Mouse (Mus musculus) v-Abl transformed pro-B cells (cell line): ENCODE measurements around the gene Izumo4.

Experiments
- in situ Hi-C, 2 experiments: fragments of 400-800 bp; cut with MboI; formaldehyde crosslinking; loops; one replicate each; pipeline ENCODE4 v1.15.1; 2025; ENCODE audit not compliant: unreplicated experiment in 2 of 2

Gene Izumo4

DNA sequence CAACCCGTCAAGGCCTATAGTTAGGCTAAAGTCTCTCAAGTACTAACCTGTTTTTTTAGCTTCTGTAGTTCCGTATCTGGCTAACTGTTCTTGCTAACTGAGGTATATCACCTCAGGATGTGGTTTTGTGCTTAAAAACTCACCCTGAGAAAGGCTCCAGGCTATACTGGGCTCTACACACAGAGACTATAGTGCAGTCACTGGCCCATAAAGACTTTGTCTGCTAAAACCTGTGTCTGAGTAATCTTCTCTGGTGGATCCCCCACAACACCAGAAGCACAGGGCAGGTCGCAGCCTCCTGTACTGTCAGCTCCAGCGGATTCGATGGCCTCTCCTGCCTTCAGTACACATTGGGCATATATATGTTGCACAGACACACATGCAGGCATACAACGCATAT, 20.0 kb upstream of the Izumo4 start:
- in situ Hi-C loops, result loop anchor here (5.0 to 25.0 kb wide), 4 partner anchors 105 to 520 kb away; partner anchors contain the start of genes Tcf3 (in 2 of the 2), 1600002K03Rik (in 1 of the 2), Cirbp (in 1 of the 2) and Klf16 (in 1 of the 2)

DNA sequence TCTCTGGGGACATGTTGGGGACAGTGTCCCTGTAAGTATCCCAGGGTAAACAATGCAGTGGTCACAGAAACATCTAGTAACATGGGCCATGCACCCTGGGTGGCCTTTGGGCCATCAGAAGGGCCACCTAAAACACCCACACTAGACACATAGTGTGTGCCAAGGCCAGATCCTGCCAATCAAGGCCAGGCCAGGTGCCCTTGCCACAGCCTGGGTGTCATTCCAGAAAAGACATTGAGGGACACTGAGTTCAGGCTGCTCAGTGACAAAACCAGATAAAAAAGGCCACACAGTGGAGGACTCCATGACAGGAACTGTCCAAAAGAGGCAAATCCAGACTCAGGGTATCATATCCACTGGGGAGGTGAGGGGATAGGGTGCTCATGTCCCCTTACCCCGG, 18.3 kb upstream of the Izumo4 start:
- in situ Hi-C loops, result loop anchor here (5.0 to 25.0 kb wide), 4 partner anchors 106 to 521 kb away; partner anchors contain the start of genes Tcf3 (in 2 of the 2), 1600002K03Rik (in 1 of the 2), Cirbp (in 1 of the 2) and Klf16 (in 1 of the 2)

DNA sequence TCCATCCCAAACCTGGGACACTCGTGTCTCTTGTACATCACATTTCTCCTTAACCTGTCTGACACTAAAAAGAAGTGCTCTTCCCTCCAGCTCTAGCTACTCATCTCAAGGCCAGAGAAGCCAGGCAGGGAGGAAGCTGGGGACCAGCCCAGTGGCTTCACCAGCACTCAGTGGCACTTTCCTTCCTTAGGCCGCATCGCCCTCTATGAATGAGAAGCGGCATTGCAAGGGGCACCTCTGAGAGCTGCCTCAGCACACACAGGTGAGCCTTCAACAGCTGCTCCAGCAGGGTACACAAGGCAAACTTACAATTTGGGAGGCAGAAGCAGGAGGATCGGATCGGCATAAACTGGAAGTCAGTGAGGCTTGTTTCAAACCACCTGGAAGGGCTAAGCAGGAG, 17.8 kb upstream of the Izumo4 start:
- in situ Hi-C loops, result loop anchor here (5.0 to 25.0 kb wide), 4 partner anchors 107 to 522 kb away; partner anchors contain the start of genes Tcf3 (in 2 of the 2), 1600002K03Rik (in 1 of the 2), Cirbp (in 1 of the 2) and Klf16 (in 1 of the 2)

DNA sequence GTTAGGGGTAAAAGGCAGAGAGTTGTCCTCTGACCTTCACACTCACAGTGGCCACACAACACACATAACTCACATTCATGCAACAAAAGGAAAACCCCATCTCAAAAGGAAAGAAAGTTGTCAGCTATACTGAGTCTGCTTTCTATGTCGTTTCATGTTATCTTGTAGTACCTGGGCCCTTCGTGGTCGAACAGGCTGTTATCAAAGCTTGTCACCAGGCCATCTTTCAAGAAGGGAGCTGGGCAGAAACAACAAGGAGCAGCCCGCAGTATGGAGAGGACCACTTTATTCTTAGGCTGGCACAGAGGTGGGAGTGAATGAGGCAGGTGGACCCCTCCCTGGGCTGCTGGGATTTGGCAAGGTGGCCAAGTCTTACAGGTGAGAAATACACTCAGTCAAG, 17.0 kb upstream of the Izumo4 start:
- in situ Hi-C loops, result loop anchor here (5.0 to 25.0 kb wide), 5 partner anchors 73 to 523 kb away; partner anchors contain the start of genes Klf16 (in 2 of the 2), Tcf3 (in 2 of the 2), 1600002K03Rik (in 1 of the 2) and Cirbp (in 1 of the 2)

DNA sequence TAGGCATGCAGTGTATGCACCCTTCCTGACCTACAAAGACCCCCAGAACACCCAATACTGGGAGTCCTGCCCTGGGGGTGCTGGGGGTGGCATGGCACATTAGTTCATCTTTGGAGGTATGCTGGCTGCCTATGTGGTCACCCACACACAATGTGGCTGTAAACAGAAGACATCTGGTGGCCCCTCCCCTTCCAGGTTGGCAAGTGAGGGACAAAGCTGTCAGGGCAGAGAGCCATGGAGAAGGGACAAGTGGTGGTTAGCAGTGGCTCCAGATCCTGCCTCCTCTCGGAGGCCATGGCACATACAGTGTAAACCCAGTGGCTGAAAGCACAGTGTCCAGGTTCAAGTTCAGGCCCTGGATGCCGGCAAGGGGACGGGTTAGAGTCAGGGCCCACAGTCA, 15.4 kb upstream of the Izumo4 start:
- in situ Hi-C loops, result loop anchor here (5.0 to 25.0 kb wide), 5 partner anchors 74 to 524 kb away; partner anchors contain the start of genes Tcf3 (in 2 of the 2), 1600002K03Rik (in 1 of the 2), Cirbp (in 1 of the 2) and Klf16 (in 1 of the 2)

DNA sequence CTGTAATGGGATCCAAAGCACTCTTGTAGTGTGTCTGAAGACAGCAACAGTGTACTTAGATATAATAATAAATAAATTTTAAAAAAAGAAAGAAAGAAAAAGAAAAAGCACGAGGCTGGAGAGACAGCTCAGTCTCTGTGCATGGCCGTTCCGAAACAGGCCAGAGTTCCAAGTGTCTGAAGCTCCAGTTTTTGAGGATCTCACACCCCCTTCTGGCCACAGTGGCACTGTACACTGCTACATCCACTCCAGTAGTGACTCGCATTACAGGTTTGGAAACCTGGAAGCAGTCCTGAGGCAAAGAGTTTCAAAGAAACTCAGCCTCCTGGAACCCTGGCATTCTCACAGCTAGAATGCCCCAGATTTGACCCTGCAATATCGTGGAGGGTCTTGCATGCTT, 14.1 kb upstream of the Izumo4 start:
- in situ Hi-C loops, result loop anchor here (5.0 to 25.0 kb wide), 5 partner anchors 76 to 526 kb away; partner anchors contain the start of genes Tcf3 (in 2 of the 2), 1600002K03Rik (in 1 of the 2), Cirbp (in 1 of the 2) and Klf16 (in 1 of the 2)

DNA sequence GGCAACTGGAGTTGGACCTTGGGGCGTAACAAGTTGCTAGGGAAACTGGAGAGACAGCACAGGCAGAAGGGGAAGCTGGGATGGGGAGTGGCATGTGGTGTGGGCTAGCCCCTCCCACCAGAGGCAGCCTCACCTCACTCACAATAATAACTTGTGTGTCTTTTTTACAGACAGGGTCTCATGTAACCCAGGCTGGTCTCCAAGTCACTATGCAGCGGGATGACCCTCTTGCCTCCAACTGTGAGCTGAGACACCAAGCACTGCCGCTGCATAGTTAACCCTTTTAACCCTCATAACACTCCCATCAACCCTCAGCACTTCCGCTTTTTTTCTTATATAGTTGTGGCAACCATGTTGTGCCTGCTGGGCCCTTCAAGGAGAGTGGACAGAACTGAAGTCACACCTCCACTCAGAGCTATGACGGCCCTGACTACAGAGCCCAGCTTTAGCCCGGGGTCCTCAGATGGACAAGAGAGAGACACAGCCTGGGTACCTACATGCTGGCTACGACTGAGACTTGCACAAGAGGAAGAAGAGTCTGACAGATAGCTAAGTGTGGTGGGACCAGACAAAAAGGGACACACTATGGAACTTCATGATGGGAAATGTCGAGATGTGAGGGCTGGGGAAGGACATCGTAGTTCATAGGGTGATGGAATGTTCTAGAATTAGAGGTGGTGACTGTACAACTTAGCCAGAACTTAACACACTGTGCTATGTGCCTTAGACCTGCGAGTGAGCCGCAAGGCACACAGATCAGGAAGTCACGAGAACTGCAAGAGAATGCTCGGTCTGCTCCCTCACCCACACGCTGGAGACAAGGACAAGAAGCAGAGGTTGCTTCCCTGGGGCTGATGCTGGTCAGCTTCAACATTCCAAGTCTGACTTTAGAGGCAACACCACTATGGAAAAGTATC, 9.5 kb upstream of the Izumo4 start:
- in situ Hi-C loops, result loop anchor here (5.0 to 25.0 kb wide), 3 partner anchors 35 to 530 kb away; partner anchors contain the start of genes 1600002K03Rik (in 1 of the 2), Btbd2 (in 1 of the 2), Cirbp (in 1 of the 2) and Tcf3 (in 1 of the 2)

DNA sequence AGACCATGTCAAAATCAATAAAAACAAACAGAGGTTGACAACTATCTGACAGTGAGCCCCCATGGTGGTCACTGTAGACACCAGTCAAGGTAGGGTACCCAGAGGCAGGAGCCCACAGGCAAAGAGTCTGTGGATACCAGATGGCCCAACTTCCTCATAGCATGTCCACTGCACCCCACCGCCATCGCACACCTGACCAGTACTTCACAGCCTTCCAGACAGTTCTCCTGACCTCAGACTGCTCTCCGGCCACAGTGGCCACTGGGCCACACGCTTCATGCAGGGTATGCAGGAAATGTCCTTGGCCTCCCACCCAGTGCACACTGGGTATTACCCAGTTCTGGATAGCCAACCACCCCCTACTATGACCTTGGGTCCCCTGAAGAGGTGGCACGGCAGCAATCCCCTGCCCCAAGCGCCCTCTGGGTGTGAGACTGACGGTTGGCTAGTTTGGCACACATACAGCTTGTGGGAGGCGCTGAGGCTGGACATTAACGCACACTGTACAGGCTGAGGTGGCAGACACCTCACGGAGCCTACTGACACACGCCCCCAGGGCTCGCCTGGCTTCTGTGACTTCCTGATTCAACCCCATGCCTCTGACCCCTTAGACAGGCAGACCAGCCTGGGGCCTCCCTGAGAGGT, 8.5 kb upstream of the Izumo4 start:
- in situ Hi-C loops, result loop anchor here (5.0 to 25.0 kb wide), 3 partner anchors 36 to 531 kb away; partner anchors contain the start of genes 1600002K03Rik (in 1 of the 2), Btbd2 (in 1 of the 2), Cirbp (in 1 of the 2) and Tcf3 (in 1 of the 2)

DNA sequence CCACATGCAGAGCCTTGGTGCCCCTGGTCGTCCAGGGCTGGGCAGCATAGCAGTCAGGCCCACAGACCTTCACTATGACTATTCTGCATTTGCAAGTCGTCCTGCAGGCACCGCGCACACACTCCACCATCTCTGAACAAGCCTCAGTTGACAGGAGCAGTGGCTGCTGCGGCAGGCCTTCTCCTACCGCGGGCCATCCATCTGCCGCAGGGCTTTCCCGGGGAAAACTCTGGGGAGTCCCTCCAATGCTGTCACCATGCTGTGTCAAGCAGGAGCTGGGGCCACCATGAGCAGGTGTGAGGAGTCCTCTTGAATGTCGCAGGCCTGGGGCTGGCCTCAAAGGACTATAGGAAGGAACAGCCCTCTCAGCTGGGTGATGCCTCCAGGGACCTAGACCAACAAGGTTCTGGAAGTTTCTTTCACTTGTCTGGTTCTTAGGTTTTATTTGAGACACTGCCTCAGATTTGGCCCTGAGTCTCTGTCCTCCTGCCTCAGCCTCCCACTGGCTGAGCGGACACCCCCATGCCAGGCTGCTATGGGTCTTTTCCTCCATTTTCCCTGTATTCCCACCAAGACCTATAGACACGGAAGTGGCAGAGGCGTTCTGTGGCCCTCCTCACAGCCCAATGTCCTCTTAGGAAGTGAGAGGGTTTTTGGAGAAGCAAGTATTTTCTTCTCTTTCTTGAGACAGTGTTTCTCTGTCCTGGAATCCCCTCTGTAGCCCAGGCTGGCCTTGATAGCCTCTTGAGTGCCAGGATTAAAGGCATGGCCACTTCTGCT, 7.6 kb upstream of the Izumo4 start:
- in situ Hi-C loops, result loop anchor here (5.0 to 25.0 kb wide), 3 partner anchors 37 to 532 kb away; partner anchors contain the start of genes 1600002K03Rik (in 1 of the 2), Btbd2 (in 1 of the 2), Cirbp (in 1 of the 2) and Tcf3 (in 1 of the 2)

DNA sequence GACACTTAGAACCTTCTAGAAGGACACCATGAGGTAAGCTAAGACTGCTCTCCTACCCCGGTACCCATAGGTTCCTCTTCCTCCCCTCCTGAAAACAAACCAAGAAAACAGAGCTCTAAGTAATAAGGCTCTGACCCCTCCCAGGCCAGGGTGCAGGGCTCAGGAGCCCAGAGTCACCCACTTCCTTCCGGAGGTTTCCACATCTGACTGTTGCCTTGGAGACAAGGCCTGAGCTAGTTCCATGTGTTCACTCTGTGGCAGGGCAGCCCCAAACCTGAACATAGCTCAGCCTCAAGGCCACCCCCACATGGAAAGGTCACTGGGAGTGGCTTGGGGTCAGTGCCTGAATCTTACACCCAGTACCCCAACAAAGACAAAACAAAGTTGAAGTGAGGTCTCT, 6.8 kb upstream of the Izumo4 start:
- in situ Hi-C loops, result loop anchor here (25.0 kb wide), 2 partner anchors 258 to 533 kb away; partner anchors contain the start of genes 1600002K03Rik (in 1 of the 2), Cirbp (in 1 of the 2) and Tcf3 (in 1 of the 2)

DNA sequence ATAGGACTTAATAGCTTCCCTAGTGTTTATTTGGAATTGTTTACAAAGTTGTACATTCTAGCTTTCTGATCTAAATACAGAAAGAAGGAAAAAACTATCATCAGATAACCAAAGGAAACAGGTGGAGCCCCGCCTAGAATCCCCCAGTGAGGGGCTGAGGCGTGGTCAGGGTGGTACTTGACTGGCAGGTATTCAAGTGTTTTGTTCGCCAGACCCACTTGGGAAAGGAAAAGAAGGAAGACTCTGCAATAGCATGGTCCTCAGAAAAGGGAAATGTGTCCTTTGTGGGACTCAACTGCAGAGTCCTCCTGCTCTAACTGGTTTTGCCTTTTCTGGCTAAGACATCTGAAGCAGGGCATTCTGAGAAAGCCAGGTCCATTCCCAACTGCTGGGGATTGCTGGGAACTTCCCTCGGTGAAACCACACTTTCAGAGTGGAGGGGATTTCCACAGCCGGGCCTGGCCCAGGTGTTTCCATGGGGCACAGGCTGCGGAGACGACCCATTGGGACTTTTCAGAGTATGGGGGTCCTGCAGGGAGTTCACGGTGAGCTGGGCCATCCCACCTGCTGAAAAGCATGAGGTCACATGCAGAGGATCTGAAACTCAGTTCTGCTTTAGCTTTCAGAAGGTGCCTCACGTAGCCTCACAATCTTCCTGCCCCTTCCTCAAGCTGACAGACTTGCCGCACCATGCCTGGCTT, 6.0 kb upstream of the Izumo4 start:
- in situ Hi-C loops, result loop anchor here (25.0 kb wide), 2 partner anchors 259 to 534 kb away; partner anchors contain the start of genes 1600002K03Rik (in 1 of the 2), Cirbp (in 1 of the 2) and Tcf3 (in 1 of the 2)

DNA sequence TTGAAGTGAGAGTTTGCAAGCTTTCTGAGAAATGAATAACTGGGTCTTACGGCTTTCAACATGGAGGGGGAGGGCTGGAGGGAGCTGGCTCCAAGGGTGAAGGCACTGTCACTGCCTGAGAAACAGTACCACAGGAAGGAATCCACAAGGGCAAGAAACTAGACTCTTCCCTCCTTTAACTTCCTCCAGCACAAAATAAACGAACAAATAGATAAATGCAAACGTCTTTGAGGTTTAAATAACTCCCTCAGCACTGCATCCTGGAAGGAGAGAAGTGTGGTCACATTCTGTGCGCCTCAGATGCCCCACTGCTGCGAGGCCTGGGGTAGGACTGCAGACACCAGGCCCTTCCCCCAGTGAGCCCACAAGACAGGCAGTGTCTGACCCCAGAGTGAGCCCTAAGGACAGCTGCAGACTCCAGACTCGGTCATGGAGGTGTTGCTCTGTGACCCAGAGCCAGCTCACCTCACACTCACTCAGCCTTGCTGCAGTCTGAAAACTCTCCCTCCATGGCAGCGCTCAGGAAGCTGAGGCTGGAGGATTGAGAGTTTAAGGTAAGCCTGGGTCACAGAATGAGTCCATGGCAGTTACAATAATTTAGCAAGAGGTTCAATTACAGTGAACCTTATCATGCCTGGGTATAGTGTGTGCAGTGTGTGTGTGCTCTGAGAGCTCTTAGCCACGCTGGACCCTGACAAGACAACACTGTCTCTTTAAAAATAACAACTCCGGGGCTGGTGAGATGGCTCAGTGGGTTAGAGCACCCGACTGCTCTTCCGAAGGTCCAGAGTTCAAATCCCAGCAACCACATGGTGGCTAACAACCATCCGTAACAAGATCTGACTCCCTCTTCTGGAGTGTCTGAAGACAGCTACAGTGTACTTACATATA, 5.2 kb upstream of the Izumo4 start:
- in situ Hi-C loops, result loop anchor here (25.0 kb wide), 2 partner anchors 259 to 534 kb away; partner anchors contain the start of genes 1600002K03Rik (in 1 of the 2), Cirbp (in 1 of the 2) and Tcf3 (in 1 of the 2)

DNA sequence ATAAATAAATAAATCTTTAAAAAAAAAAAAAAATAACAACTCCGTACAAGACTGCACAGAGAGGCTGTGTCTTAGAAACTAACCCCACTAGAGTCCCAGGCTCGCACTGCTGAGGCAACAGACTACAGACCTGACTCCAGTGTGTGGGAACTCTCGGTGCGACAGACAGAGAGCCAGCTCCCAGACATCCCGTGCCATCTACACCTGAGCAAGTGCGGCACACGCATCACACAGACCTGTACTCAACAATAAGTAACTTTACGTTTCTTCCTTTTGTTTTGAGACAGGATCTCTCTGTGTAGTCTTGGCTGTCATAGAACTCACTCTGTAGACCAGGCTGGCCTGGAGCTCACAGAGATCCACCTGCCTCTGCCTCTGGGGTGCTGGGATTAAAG, 4.6 kb upstream of the Izumo4 start:
- in situ Hi-C loops, result loop anchor here (25.0 kb wide), 2 partner anchors 260 to 535 kb away; partner anchors contain the start of genes 1600002K03Rik (in 1 of the 2), Cirbp (in 1 of the 2) and Tcf3 (in 1 of the 2)

DNA sequence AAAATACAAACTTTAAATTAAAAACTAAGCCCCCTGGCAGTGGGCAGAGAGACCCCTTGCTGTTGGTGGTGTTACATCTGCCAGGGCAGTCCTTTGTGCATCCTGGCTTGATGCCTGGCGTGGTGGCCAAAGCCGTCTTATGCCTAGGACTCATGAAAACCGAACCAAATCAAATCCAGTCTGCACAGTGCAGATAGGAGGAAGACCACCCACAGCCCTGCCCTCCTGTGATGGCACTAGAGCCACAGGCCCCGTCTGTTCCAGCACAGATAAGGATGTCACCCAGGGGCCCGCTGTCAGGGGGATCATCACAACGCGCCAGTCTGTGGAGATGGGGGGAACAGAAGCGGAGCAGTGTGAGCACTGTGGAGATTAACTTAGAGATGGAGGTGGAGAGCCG, 4.2 kb upstream of the Izumo4 start:
- in situ Hi-C loops, result loop anchor here (25.0 kb wide), 2 partner anchors 261 to 536 kb away; partner anchors contain the start of genes 1600002K03Rik (in 1 of the 2), Cirbp (in 1 of the 2) and Tcf3 (in 1 of the 2)

DNA sequence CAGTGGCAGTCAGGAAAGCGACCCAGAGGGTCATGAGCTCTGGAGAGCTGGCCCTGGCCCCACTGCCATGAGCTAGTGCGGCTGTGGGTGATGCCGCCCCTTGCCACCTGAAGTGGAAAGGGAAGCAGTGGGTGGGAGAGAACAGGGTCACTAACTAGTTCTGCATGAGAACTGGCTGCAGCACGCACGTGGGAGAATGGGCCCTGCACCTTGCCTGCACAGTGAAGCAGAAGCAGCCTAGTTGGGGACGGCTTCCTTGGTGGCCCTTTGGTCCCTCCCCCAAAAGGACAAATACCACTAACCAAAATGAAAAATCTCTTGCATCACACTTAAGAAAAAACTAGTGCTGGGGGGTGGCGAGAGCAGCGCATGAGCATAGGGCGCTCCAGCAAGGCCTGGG, 3.4 kb upstream of the Izumo4 start:
- in situ Hi-C loops, result loop anchor here (25.0 kb wide), 2 partner anchors 261 to 536 kb away; partner anchors contain the start of genes 1600002K03Rik (in 1 of the 2), Cirbp (in 1 of the 2) and Tcf3 (in 1 of the 2)

DNA sequence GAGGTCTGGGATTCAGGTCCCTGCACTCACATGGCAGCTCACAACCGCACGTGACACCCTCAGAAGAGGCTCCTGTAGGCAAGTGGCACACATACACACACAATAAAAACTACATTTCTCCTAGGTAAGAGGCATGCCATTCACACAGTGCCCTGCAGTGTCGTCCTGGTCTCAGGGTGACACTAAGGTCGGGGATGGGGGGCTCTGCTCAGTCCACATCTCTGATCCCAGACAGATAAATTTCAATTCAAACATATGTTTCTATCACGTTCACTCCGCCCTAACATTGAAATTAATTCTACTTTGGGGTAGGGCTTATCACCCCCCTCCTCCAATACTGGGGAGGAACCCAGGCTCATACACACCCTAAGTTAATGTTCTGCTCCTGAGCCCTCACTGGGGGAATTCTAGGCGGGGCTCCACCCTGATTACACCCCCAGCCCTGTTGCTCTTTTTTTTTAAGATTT, 1.9 kb upstream of the Izumo4 start:
- in situ Hi-C loops, result no loop called here

DNA sequence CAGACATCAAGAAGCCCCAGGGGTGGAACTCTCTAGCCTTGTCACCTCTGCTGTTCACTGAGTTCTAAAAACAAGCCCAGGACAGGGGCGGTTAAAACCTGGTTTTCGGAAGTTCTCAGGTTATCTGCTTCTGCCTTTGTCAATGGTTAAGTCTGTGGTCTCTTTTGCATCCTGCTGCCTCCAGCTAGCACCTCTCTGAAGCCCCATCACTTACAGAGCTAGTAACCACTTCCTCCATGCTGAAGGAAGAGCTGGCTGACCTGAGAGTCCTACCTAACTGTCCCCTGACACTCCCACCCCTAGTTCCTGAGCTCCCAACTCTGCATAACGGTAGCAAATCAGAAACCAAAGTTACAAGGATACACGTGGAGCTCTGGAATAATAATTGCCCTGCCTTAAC, 1.3 kb upstream of the Izumo4 start:
- in situ Hi-C loops, result no loop called here
